Mouse (Mus musculus) embryonic fibroblast, embryonic 13.5 days (primary cell): Measurements from ENCODE around the gene Kcnf1. TPM values are rescaled to one million over a fixed set of nuclear protein-coding genes. Genes with fewer than 3 reads are reported as not detected.

Source experiments
- H3K27ac ChIP-seq: 2 replicates; pipeline ENCODE4 v1.5.1; 2012; ENCODE audit warnings: low read length, control low read depth, inconsistent platforms; ENCODE audit not compliant: insufficient read depth
- H3K4me1 ChIP-seq: 2 replicates; pipeline ENCODE4 v1.6.1; 2011; ENCODE audit warnings: low read length; ENCODE audit not compliant: control insufficient read depth, insufficient read depth
- H3K4me3 ChIP-seq: 2 replicates; pipeline ENCODE4 v1.5.1; 2011; ENCODE audit warnings: mild to moderate bottlenecking, control low read depth, low read length; ENCODE audit not compliant: insufficient read depth
- CTCF ChIP-seq: IDR thresholded peaks from 2 replicates; pipeline ENCODE4 v1.5.1; 2011; ENCODE audit warnings: mild to moderate bottlenecking, control low read depth, low read length, moderate library complexity, borderline replicate concordance; ENCODE audit not compliant: insufficient read depth
- POLR2A ChIP-seq: IDR thresholded peaks from 2 replicates; pipeline ENCODE4 v1.6.1; 2011; ENCODE audit warnings: low read depth, mild to moderate bottlenecking, control low read depth, low read length, moderate library complexity
- polyA plus RNA-seq: library from polyadenylated mRNA; stranded (reverse); fragments of >200 nt; gene quantifications from 2 replicates; pipeline ENCODE4 v1.2.4, GENCODE M21; 2011; ENCODE audit warnings: low read depth; ENCODE audit not compliant: missing spikeins, insufficient read length

Gene Kcnf1
- polyA plus RNA-seq = 0.46 and 0.47 TPM in 2 replicates

DNA sequence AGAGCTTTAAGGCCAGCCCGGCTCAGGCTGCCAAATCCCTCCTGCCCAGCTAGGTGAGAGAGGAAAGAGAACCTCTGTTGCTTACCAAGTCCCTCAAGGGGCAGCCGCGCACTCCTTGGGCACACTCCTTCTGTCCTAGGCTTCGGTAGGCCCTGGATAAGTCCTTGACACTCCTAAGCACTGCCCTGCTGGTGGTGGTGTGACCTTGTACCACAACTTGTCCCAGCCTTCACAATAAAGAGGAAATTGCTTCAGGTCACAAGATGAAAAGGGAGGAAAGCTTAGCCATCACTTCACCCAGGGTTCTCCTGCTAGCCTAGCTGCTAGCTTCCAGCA, at the start of gene Kcnf1:
Gene Kcnf1 (minus strand): TSS at position 132 of the 336 bp plus-strand sequence.
- H3K4me3 ChIP-seq = peak within 1 kb of the TSS; percentile 21
- TF ChIP-seq POLR2A = no peak
- TF ChIP-seq CTCF = no peak
- no peak within 1 kb of the TSS for H3K27ac ChIP-seq
- no peaks in the 10 kb centered on the region for H3K4me1 ChIP-seq

DNA sequence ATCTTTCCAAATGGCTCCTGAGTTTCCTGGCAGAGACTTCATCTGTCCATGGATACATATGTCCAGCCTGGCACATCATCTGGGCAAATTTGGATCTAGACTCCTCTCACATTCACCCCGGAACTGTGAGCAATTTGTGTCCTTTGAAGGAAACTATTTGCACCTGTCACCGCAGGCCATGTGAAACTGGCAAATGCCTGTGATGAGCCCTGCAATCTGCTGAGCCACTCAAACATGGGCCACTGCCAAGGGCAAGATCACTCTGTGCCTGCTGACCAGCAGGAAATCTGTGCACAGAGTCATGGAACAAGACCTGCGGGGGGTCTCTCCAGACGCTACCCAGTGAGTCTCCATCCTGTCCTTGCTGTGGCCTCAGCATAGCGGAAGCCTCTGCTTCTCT, 48.3 kb upstream of the Kcnf1 start:
- H3K27ac ChIP-seq = no peak overlapping the region
- H3K4me3 ChIP-seq = no peak overlapping the region
- TF ChIP-seq POLR2A (no peak), CTCF (no peak)
- peaks cover under 1% of the 10 kb centered on the region; the same call in 1 of the 2 replicates for H3K4me1 ChIP-seq

DNA sequence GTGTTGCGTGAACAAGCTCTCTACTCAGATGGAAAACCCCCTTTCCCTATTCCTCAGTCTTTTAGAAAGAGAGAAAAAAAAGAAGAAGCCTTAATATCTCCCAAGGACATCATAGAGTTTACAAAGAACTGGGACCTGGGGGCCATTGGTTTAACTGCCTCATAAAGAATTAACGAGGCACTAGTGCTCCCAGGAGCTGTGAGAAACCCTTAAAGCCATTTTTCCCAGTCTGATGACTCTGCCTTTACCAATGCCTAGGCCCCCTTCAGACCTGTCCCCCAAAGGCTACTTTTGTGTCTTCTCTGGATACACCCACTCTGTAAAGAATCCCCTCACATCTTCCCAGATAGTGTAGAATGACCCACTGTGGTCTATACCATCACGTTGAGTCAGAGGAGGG, 46.4 kb upstream of the Kcnf1 start:
- Histone ChIP-seq H3K4me3 (no peak overlapping the region), H3K27ac (no peak overlapping the region; the same call in 1 of the 2 replicates), H3K4me1 (peaks cover 6% of the 10 kb centered on the region; the same call in 1 of the 2 replicates)
- TF ChIP-seq POLR2A (no peak), CTCF (no peak)

DNA sequence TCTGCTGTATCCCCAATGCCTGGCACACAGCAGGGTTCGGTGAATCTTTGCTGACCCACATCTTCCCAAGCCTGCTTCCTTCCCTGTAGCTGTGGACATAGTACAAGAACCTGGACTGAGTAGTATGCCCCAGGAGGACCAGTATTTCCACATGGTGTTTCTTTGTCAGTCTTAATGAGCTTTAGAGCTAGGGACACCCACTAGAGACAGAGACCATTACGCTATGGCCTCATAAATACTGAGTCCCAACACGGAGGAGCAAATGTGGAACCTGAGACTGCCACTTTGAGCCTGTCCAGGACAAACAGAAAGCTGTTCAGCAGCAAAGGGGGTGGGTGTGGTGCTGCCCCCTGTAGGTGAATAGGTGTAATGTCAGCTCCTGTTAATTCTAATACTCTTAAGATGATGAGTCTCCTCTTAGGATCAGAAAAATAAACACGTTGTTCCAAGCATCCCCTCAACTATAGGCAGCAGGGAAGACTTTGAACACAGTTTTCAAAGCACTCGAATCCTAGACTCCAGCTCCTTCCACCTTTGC, 45.3 kb upstream of the Kcnf1 start:
- Histone ChIP-seq H3K4me1 (peaks cover 6% of the 10 kb centered on the region; the same call in 1 of the 2 replicates), H3K27ac (no peak overlapping the region), H3K4me3 (no peak overlapping the region)
- TF ChIP-seq POLR2A (no peak), CTCF (0 out of 2 replicates have a peak, but pooled peaks have one; percentile 17)

DNA sequence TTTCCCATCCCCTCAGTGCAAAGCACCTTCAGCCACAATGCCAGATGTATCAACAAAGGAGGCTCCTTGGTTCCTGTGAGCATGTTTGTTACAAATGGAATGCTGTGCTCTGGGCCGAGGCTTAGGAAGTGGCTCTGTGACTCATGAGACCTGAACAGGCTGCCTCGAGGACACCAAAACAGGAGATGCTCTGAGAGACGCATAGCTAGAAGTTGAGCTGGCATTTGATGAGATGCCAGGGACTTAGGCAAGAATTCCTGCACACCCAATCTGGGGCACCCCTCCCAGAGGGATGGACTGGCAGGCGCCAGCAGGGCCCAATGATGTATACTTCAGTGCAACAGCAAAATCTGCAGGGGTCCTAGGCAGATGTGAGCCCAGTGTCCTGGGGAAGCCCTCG, 43.9 kb upstream of the Kcnf1 start:
- TF ChIP-seq POLR2A (no peak), CTCF (no peak)

DNA sequence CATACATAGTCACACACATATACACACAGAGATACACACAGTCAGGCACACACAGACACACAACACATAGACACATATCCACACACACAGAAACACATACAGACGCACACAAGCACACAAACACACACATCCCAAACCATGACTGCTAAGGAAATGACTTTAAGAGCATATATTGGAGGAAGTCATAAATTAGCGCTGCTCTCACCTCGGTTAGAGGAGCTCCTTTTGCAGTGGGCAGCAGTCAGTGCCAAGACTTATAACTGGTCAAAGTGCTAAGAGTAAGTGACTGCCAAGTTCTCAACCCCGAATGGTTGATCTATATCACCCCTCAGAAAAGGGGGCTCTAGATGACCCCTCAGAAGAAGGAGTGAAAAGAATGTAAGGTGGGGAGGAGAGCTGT, 42.4 kb upstream of the Kcnf1 start:
- Histone ChIP-seq H3K4me3 (no peak overlapping the region), H3K27ac (no peak overlapping the region), H3K4me1 (peaks cover 6% of the 10 kb centered on the region; the same call in 1 of the 2 replicates)
- 0 out of 2 replicates have a peak, but pooled peaks have one; percentile 17 for TF ChIP-seq POLR2A
- TF ChIP-seq CTCF = no peak

More for the DNA sequence above, 43.9 kb upstream of the Kcnf1 start:
- Histone ChIP-seq H3K27ac (peak overlapping the region; percentile 59; the same call in 1 of the 2 replicates), H3K4me1 (peaks cover 6% of the 10 kb centered on the region; the same call in 1 of the 2 replicates), H3K4me3 (no peak overlapping the region)

DNA sequence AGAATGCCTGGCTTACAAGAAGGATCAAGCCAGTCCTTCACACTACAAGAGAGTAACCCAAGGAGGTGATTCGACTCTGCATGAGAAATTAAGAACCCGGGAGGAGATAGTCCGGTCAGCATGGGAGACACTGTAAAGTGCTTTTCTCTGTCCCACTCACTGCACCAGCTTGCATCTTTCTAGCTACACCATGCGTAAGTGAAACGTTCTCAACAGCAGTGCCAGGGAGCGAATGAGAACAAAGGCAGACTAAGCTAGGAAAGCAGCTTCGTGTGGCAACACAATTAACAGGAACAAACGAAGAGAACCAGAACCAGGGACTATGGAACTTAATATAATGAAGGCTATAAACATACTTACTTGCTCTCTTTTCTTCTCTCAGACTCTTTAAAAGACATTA, 41.7 kb upstream of the Kcnf1 start:
- Histone ChIP-seq H3K4me3 (no peak overlapping the region), H3K27ac (no peak overlapping the region), H3K4me1 (peaks cover 6% of the 10 kb centered on the region; the same call in 1 of the 2 replicates)
- no peak for TF ChIP-seq POLR2A
- TF ChIP-seq CTCF = no peak

DNA sequence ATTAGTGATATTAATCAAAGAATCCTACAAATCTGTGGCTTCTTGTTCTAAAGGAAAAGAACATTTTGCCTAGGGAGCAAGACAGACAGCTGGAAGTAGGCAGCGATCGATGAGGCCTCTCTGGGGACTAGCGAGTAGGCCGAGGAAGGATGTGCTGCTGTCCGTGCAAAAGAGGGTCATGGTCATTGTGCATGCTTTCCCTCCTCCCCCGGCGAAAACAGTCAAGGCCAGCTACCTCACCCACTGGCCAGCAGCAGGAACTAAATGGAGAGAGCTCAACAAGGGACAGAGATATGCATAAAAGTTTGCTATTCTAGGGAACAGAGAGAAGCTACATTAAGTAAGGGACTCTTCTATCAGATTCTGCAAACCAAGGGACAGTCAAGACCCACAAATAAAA, 39.1 kb upstream of the Kcnf1 start:
- Histone ChIP-seq H3K4me1 (peaks cover 6% of the 10 kb centered on the region; the same call in 1 of the 2 replicates), H3K4me3 (no peak overlapping the region), H3K27ac (no peak overlapping the region)
- TF ChIP-seq POLR2A (no peak), CTCF (no peak)

DNA sequence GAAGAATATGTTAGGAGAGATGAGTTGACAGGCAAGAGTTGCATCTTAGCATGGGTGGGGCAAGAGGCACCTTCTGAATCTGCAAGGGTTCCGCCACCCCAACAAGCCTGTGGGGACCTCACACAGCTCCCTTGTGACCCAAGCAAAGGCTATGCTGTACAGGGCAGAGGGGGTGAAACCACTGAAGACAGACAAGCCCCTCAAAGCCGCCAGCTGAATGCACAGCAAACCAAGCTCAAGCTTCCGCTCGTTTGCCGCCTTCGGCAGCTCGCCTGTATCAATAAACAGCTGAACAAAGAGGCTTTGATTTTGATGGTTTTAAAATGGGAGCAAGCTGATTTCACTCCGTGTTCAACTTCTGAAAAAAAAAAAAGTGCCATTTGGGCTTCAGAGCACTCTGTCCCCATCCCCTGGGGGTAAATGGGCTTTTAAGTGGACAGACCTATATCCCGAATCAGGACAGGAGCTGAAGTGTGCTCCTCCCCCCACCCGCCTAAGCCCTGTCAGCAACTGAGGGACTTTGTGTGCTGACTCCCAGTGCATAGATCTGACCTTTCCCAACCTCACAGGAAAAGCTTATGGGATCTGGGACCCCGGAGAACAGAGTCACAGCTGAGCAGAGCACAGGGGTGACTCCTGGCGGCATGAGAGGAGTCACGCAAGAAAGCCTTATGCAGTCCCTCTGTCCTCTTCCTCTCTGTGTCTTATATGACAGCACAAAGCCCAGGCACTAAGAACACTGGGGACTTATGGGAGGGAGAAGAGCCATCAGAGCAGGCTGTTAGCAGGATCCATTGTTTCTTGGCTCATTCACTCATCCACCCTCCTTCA, 26.0 kb upstream of the Kcnf1 start:
- H3K27ac ChIP-seq = no peak overlapping the region
- TF ChIP-seq CTCF = no peak
- H3K4me1 ChIP-seq = no peaks in the 10 kb centered on the region
- H3K4me3 ChIP-seq = no peak overlapping the region

DNA sequence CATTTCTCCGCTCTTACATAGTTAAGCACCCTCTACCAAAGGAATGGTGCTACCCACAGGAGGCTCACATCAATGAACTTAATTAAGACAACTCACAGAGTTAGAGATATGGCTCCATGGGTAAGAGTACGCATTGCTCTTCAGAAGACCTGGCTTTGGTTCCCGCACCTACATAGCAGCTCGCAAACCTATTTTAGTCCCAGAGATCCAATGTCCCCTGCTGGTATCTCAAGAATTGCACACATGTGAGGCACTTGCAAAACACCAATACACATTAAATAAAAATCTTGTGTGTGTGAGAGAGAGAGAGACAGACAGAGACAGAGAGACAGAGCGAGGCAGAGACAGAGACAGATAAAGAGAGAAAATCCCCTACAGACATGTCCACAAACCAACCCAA, 21.9 kb upstream of the Kcnf1 start:
- Histone ChIP-seq H3K27ac (no peak overlapping the region), H3K4me3 (no peak overlapping the region), H3K4me1 (no peaks in the 10 kb centered on the region)
- no peak for TF ChIP-seq POLR2A
